Mouse (Mus musculus): ENCODE measurements around the gene Id3. TPM values are rescaled to one million over a fixed set of nuclear protein-coding genes. Genes with fewer than 3 reads are reported as not detected.

Gene Id3
- polyA plus RNA-seq, 1 experiment, result 8.4 TPM

GRCm38 (mm10) chr4:136173210-136173715, 30.0 kb downstream of the Id3 start:
- Histone ChIP-seq H3K4me3 (ENCODE audit: insufficient read depth, low read length) (peak overlapping the region; percentile 95), H3K4me1 (ENCODE audit: control insufficient read depth, insufficient read depth, low read length) (peaks cover 44% of the 10 kb centered on the region), H3K27ac (ENCODE audit: insufficient read depth, low read depth, low read length) (peak overlapping the region; percentile 69)
- TF ChIP-seq POLR2A (IDR thresholded peaks at IDR 0.05; ENCODE audit: borderline replicate concordance, low read depth, low read length) (no peak), CTCF (IDR thresholded peaks at IDR 0.05; ENCODE audit: low read depth, low read length) (no peak)

DNA sequence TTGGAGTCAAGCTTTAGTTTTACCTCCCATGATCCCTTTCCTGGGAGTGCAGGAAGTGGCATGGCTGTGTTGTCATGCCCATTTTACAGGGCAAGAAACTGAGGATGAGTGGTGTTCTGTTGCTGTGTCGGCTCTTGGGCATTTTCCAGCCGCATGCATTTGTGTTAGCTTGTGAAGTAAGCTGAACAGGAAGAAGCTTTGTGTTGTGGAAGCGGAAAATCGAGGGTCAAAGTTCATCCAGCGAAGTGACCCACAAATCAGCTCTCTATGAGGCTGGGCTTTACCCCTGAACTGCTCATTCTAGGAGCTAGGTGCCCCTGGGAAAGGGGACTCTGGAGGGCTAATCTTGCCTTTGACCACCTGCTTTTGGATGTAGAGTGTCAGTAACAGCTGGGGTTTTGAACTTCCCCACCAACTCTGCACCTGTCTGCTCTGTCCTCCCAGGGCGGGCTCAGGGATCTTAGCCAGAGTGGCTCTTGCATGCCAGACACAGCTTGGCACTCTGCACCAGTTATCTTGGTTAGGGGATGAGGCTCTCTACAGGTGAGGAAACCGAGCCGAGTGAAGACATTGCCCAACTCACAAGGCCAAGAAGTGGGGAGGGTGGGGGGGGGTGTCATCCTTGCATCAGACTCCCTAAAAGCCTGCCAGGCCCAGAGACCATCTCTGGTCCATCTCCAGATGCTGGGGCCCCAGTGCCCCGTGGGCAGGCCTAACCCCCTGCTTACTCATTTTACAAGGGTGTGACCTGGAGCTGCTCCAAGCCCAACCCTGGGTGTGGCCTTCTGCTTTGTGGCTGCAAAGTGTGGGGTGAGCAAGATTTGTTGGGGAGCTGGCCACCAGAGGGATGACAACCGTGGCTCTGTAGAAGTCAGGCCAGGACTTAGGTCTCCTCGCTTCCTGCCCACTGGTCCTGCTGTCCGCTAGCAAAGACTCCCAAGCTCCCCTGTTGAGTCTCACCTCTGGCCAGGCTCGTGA, 31.2 kb downstream of the Id3 start:
- peak overlapping the region; percentile 95 for H3K4me3 ChIP-seq (ENCODE audit: insufficient read depth, low read length)
- H3K4me1 ChIP-seq (ENCODE audit: control insufficient read depth, insufficient read depth, low read length), result peaks cover 55% of the 10 kb centered on the region
- H3K27ac ChIP-seq (ENCODE audit: insufficient read depth, low read depth, low read length), result peak overlapping the region; percentile 69
- TF ChIP-seq POLR2A (IDR thresholded peaks at IDR 0.05; ENCODE audit: borderline replicate concordance, low read depth, low read length) (no peak), CTCF (IDR thresholded peaks at IDR 0.05; ENCODE audit: low read depth, low read length) (no peak)

DNA sequence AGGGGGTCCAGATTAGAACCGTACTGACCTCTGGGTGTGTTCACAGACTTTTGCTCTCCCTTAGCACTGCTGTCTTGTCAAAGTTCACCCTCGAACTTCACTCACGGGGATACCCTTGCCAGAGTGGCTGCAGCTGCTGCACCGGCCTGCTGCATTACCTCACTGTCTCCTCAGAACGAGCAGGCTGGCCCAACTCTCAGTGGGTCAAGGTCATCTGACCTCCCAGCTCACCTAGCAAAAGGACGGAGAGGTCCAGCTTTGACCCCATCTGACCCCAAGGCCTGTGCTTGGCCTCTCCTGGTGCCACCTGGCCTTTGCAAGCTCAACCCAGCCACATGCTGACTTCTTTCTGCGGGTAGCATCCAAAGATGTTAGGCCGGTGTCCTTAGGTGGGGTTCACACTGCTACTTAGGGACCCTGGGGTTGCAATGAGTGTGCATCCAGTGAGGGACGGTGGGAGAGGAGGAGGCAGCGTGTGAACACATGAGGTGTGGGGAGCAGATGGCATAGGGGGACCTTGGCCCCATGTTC, 32.8 kb downstream of the Id3 start:
- Histone ChIP-seq H3K4me3 (ENCODE audit: insufficient read depth, low read length) (no peak overlapping the region), H3K4me1 (ENCODE audit: control insufficient read depth, insufficient read depth, low read length) (peaks cover 70% of the 10 kb centered on the region), H3K27ac (ENCODE audit: insufficient read depth, low read depth, low read length) (no peak overlapping the region)
- TF ChIP-seq POLR2A (IDR thresholded peaks at IDR 0.05; ENCODE audit: borderline replicate concordance, low read depth, low read length), result no peak
- TF ChIP-seq CTCF (IDR thresholded peaks at IDR 0.05; ENCODE audit: low read depth, low read length), result no peak

- no peak for TF ChIP-seq POLR2A (IDR thresholded peaks at IDR 0.05; ENCODE audit: borderline replicate concordance, low read depth, low read length)
- no peak for TF ChIP-seq CTCF (IDR thresholded peaks at IDR 0.05; ENCODE audit: low read depth, low read length)
- Histone ChIP-seq H3K27ac (ENCODE audit: insufficient read depth, low read depth, low read length) (peak overlapping the region; percentile 81), H3K4me3 (ENCODE audit: insufficient read depth, low read length) (0 out of 2 replicates have a peak overlapping the region, but pooled peaks have one; percentile 0), H3K4me1 (ENCODE audit: control insufficient read depth, insufficient read depth, low read length) (peaks cover 67% of the 10 kb centered on the region)
Measured at GRCm38 (mm10) chr4:136177244-136177611, 33.9 kb downstream of the Id3 start.

DNA sequence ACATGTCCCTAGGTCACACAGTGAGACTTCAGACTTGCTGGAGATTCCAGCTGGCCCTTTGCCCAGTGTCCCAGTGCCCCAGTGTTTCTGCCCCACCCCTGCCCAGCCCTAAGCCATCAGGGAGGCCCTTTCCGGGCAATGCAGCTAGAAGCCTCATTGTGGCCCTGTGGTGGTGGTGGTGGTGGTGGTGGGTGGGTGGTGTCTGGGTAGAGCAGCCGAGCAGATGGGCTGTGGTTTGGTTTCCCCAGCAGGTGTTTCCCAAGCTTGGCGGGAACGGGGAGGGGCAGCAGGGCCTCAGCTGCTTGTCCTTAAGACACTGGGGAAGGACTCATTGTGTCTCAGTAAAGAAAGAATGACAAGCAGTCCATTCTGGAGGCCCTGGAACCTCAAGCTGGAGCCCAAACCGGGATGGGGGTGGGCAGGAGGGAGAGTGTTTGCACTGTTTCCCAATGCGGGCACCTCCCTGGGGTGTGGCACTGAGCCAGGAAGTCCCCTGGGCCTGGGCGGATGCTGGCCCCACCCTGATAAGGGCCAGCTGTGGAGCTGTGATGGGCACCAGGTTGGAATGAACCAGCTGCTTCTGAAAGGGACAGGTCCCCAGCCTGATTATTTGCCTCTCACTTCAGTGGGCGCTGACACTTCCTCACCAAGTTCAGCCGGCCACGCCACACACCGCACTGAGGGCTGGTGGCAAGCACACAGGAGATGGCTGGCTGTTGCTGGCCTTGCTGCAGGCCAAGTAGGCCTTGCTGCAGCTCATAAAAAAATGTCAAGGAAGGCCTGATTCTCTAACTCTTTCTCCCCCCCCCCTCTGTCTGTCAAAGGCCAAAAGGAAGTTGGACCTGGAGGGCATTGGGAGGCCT, 34.5 kb downstream of the Id3 start:
- TF ChIP-seq POLR2A (IDR thresholded peaks at IDR 0.05; ENCODE audit: borderline replicate concordance, low read depth, low read length), result no peak
- Histone ChIP-seq H3K4me3 (ENCODE audit: insufficient read depth, low read length) (0 out of 2 replicates have a peak overlapping the region, but pooled peaks have one; percentile 0), H3K27ac (ENCODE audit: insufficient read depth, low read depth, low read length) (peak overlapping the region; percentile 81), H3K4me1 (ENCODE audit: control insufficient read depth, insufficient read depth, low read length) (peaks cover 67% of the 10 kb centered on the region)

DNA sequence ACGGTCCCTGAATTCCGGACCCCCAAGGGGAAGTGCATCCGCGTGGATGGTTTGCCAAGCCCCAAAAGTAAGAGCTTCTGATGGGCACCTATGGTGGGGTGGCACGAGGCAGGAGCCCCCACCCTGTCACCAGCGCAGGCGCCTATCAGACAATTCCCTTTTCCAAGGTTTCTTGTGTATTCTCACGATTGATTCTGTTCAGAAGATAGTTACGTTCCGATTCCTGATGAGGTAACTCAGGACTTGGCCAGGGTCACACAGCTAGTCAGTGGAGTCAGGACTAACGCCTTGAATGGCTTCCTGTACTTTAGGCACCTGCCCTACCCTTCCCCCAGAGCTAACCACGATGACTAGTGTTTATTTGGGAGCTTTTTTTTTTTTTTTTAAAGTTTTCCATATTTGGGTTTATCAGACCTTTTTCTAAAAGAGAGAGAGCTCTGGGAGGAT, 35.2 kb downstream of the Id3 start:
- Histone ChIP-seq H3K4me1 (ENCODE audit: control insufficient read depth, insufficient read depth, low read length) (peaks cover 70% of the 10 kb centered on the region), H3K4me3 (ENCODE audit: insufficient read depth, low read length) (no peak overlapping the region), H3K27ac (ENCODE audit: insufficient read depth, low read depth, low read length) (peak overlapping the region; percentile 81)
- TF ChIP-seq POLR2A (IDR thresholded peaks at IDR 0.05; ENCODE audit: borderline replicate concordance, low read depth, low read length), result no peak
- no peak for TF ChIP-seq CTCF (IDR thresholded peaks at IDR 0.05; ENCODE audit: low read depth, low read length)

DNA sequence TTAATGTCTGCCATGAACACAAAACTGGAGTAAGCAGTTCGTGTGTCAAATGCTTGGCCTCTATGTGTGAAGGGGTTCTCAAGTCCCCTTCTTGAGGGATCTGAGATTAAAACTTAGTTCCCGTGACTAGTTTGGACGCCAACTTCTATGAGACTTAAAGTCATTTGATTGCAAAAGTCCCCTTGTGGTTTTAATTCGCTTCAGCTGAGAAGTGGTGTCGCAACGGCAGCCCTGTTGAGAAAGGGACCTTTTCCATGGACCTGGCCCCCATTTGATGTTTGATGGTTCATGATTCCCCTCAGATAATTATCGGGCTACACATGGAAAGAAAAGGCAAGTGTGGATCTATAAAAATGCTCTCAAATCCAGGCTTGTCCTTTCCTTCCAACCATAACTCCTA, 36.2 kb downstream of the Id3 start:
- Histone ChIP-seq H3K4me3 (ENCODE audit: insufficient read depth, low read length) (no peak overlapping the region), H3K27ac (ENCODE audit: insufficient read depth, low read depth, low read length) (peak overlapping the region; percentile 81)
- TF ChIP-seq CTCF (IDR thresholded peaks at IDR 0.05; ENCODE audit: low read depth, low read length), result no peak
- no peak for TF ChIP-seq POLR2A (IDR thresholded peaks at IDR 0.05; ENCODE audit: borderline replicate concordance, low read depth, low read length)

GRCm38 (mm10) chr4:136179998-136180397, 36.7 kb downstream of the Id3 start:
- Histone ChIP-seq H3K27ac (ENCODE audit: insufficient read depth, low read depth, low read length) (peak overlapping the region; percentile 81), H3K4me3 (ENCODE audit: insufficient read depth, low read length) (no peak overlapping the region), H3K4me1 (ENCODE audit: control insufficient read depth, insufficient read depth, low read length) (peaks cover 69% of the 10 kb centered on the region)
- TF ChIP-seq CTCF (IDR thresholded peaks at IDR 0.05; ENCODE audit: low read depth, low read length) (peak; percentile 61), POLR2A (IDR thresholded peaks at IDR 0.05; ENCODE audit: borderline replicate concordance, low read depth, low read length) (no peak)

More for the DNA sequence above, 36.2 kb downstream of the Id3 start:
- H3K4me1 ChIP-seq (ENCODE audit: control insufficient read depth, insufficient read depth, low read length), result peaks cover 68% of the 10 kb centered on the region
